Mouse (Mus musculus): Measurements from ENCODE around the gene Nxf1. TPM values are rescaled to one million over a fixed set of nuclear protein-coding genes. Genes with fewer than 3 reads are reported as not detected.
"Not testable (repeated sequence)": the region's sequence is repeated elsewhere in the genome, so short reads cannot be mapped to it uniquely, and the experiment has no call there.

Nxf1 gene
- polyA plus RNA-seq, 1 experiment, result 183 TPM

DNA sequence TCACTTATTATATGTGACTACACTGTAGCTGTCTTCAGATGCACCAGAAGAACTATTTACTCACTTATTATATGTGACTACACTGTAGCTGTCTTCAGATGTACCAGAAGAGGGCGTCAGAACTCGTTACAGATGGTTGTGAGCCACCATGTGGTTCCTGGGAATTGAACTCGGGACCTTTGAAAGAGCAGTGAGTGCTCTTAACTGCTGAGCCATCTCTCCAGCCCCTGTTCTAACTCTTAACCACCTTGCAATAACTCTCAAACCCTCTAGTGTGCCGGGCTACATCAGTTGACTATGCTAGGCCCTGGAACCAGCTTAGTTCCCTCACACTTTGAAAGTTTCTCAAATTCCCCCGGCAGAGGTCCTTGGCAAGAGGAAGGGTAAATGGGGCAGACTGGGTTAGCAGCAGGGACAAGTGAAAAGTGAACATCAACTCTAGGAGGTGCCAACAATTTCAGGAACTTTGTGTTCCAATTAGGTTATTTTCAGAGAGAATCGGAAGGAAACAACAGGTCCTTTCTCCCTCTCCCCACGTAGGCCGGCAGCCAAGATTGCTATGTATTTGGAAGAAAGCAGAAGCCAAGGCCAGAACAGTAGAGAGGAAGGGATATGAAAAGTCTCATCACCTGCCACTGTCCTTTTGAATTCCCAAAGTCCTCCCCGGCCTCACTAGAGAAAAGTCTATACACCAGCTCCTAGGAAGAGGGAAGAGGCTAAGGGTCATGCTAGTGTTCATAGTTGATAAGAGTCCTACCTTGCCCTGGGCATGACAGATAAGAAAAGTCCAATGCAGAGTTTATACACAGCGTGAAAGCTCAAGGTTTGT is 42.0 kb upstream of the Nxf1 start:
- peaks cover 4% of the 10 kb centered on the region; the same call in 1 of the 2 replicates for H3K4me1 ChIP-seq (ENCODE audit: control insufficient read depth, insufficient read depth, low read length)
- TF ChIP-seq POLR2A (IDR thresholded peaks at IDR 0.05; ENCODE audit: low read depth, low read length) (no peak), CTCF (IDR thresholded peaks at IDR 0.05; ENCODE audit: borderline replicate concordance, insufficient read depth, low read length) (no peak)
- H3K4me3 ChIP-seq (ENCODE audit: insufficient read depth, low read length), result no peak overlapping the region
- H3K27ac ChIP-seq (ENCODE audit: insufficient read depth, low read length), result no peak overlapping the region

- TF ChIP-seq CTCF (IDR thresholded peaks at IDR 0.05; ENCODE audit: borderline replicate concordance, insufficient read depth, low read length), result no peak
- no peak for TF ChIP-seq POLR2A (IDR thresholded peaks at IDR 0.05; ENCODE audit: low read depth, low read length)
- Histone ChIP-seq H3K27ac (ENCODE audit: insufficient read depth, low read length) (no peak overlapping the region), H3K4me1 (ENCODE audit: control insufficient read depth, insufficient read depth, low read length) (no peaks in the 10 kb centered on the region), H3K4me3 (ENCODE audit: insufficient read depth, low read length) (no peak overlapping the region)
Measured at GRCm38 (mm10) chr19:8715868-8716766, 40.8 kb upstream of the Nxf1 start.

DNA sequence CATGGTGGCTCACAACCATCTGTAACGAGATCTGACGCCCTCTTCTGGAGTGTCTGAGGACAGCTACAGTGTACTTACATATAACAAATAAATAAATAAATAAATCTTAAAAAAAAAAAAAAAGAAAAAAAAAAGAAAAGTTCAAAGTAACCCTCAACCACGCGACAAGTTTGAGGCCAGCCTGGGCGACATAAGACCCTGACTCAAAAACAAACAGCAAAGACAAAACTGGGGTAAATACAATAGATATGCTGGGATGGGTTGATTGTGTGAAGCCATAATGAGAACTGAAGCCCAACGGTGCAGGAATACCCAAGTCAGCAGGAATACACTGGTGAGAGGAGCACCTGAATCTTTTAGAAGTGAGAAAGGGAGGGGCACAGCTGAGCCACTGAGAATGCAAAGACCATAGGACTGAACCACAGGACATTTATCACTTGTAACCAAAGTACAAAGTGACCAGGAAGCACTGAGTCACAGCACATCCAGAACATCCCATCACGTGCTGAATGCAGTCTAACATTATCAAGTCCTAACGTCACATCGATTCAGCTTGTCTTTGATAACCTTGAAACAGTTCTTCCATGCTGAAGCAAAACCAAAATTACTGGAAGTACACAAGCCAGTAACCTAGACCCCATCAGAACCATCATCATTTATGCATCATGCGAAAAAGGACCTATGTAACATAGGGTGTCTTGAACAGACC is 40.0 kb upstream of the Nxf1 start:
- H3K27ac ChIP-seq (ENCODE audit: insufficient read depth, low read length), result no peak overlapping the region
- TF ChIP-seq CTCF (IDR thresholded peaks at IDR 0.05; ENCODE audit: borderline replicate concordance, insufficient read depth, low read length), result no peak
- no peak for TF ChIP-seq POLR2A (IDR thresholded peaks at IDR 0.05; ENCODE audit: low read depth, low read length)
- no peaks in the 10 kb centered on the region for H3K4me1 ChIP-seq (ENCODE audit: control insufficient read depth, insufficient read depth, low read length)
- no peak overlapping the region for H3K4me3 ChIP-seq (ENCODE audit: insufficient read depth, low read length)

- H3K4me1 ChIP-seq (ENCODE audit: control insufficient read depth, insufficient read depth, low read length), result no peaks in the 10 kb centered on the region
- no peak overlapping the region for H3K27ac ChIP-seq (ENCODE audit: insufficient read depth, low read length)
- no peak overlapping the region for H3K4me3 ChIP-seq (ENCODE audit: insufficient read depth, low read length)
- TF ChIP-seq POLR2A (IDR thresholded peaks at IDR 0.05; ENCODE audit: low read depth, low read length) (no peak), CTCF (IDR thresholded peaks at IDR 0.05; ENCODE audit: borderline replicate concordance, insufficient read depth, low read length) (peak; percentile 31; the same call in 1 of the 2 replicates)
Measured at GRCm38 (mm10) chr19:8718357-8718756, 38.5 kb upstream of the Nxf1 start.

DNA sequence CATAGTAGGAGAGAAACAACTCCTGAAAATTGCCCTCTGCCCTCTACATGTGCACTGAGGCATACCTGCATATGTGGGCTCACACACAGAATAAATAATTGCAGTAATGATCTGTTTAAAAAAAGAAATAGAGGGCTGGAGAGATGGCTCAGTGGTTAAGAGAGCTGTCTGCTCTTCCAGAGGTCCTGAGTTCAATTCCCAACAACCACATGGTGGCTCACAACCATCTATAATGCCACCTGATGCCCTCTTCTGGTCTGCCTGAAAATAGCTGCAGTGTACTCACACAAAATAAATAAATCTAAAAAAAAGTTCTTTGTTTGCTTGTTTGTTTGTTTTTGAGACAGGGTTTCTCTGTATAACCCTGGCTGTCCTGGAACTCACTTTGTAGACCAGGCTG is 37.8 kb upstream of the Nxf1 start:
- not testable (repeated sequence) for H3K27ac ChIP-seq (ENCODE audit: insufficient read depth, low read length); H3K4me3 ChIP-seq (ENCODE audit: insufficient read depth, low read length); H3K4me1 ChIP-seq (ENCODE audit: control insufficient read depth, insufficient read depth, low read length)

DNA sequence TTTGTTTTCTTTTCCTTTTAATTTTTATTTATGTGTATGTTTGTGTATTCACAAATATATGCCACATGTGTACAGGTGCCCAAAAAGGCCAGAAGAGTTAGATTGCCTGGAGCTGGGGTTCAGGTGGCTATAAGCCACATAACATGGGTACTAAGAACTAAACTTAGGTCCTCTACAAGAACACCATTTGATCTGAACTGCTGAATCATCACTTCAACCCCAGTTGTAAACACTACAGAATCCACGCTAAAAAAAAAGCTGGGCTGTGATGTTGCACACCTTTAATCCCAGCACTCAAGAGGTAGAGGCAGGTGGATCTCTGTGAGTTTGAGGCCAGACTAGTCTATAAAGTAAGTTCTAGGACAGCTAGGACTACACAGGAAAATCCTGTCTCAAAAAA is 35.5 kb upstream of the Nxf1 start:
- no peak for TF ChIP-seq CTCF (IDR thresholded peaks at IDR 0.05; ENCODE audit: borderline replicate concordance, insufficient read depth, low read length)
- TF ChIP-seq POLR2A (IDR thresholded peaks at IDR 0.05; ENCODE audit: low read depth, low read length), result no peak
- peak overlapping the region; percentile 95 for H3K4me3 ChIP-seq (ENCODE audit: insufficient read depth, low read length)
- H3K27ac ChIP-seq (ENCODE audit: insufficient read depth, low read length), result peak overlapping the region; percentile 100
- H3K4me1 ChIP-seq (ENCODE audit: control insufficient read depth, insufficient read depth, low read length), result 0 out of 2 replicates have a peak, but pooled peaks cover 2% of the 10 kb centered on the region

GRCm38 (mm10) chr19:8722021-8722420 is 34.9 kb upstream of the Nxf1 start:
- H3K4me1 ChIP-seq (ENCODE audit: control insufficient read depth, insufficient read depth, low read length), result 0 out of 2 replicates have a peak, but pooled peaks cover 2% of the 10 kb centered on the region
- peak overlapping the region; percentile 95 for H3K4me3 ChIP-seq (ENCODE audit: insufficient read depth, low read length)
- TF ChIP-seq POLR2A (IDR thresholded peaks at IDR 0.05; ENCODE audit: low read depth, low read length), result no peak
- TF ChIP-seq CTCF (IDR thresholded peaks at IDR 0.05; ENCODE audit: borderline replicate concordance, insufficient read depth, low read length), result no peak
- H3K27ac ChIP-seq (ENCODE audit: insufficient read depth, low read length), result peak overlapping the region; percentile 100

GRCm38 (mm10) chr19:8722559-8722906 is 34.3 kb upstream of the Nxf1 start:
- peak overlapping the region; percentile 95 for H3K4me3 ChIP-seq (ENCODE audit: insufficient read depth, low read length)
- H3K4me1 ChIP-seq (ENCODE audit: control insufficient read depth, insufficient read depth, low read length), result 0 out of 2 replicates have a peak, but pooled peaks cover 2% of the 10 kb centered on the region
- peak overlapping the region; percentile 100 for H3K27ac ChIP-seq (ENCODE audit: insufficient read depth, low read length)
- no peak for TF ChIP-seq CTCF (IDR thresholded peaks at IDR 0.05; ENCODE audit: borderline replicate concordance, insufficient read depth, low read length)
- TF ChIP-seq POLR2A (IDR thresholded peaks at IDR 0.05; ENCODE audit: low read depth, low read length), result no peak

DNA sequence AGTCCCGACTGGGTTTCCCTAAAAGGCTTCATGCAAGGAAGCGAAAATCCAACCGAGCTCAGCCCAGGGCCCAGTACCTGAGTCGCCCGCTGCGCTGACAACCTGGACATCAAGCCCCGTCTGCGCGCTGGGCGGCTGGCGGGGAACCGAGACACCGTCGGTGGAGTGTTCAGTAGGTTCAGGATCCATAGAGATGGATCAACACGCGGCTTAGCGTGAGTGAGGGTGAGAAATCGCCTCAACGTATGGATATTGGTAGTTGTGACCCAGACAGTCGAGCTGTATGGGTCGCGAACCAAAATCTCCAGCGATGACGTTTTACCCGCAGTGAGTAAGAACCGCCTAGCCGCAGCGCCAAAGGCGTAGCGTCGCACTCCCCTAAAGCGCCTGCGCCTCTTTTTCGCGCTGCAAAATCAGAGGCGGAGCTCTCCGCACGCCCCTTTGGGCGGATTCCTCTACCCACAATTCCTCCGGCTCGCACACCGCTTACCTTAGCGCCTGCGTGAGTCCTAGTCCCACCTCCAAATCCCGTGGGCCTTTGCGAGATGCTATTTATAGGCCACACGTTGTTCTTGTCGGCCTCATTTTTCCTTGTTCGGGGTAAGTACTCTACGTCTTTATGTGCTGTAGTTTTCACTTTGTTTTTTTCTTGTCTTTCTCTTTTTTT is 33.8 kb upstream of the Nxf1 start, which contains the start of gene Slc3a2:
Gene Slc3a2 (minus strand): TSS at position 463 of the 667 bp plus-strand sequence.
- peak within 1 kb of the TSS; percentile 100 for H3K27ac ChIP-seq (ENCODE audit: insufficient read depth, low read length)
- H3K4me1 ChIP-seq (ENCODE audit: control insufficient read depth, insufficient read depth, low read length), result 0 out of 2 replicates have a peak, but pooled peaks cover 2% of the 10 kb centered on the region
- H3K4me3 ChIP-seq (ENCODE audit: insufficient read depth, low read length), result peak within 1 kb of the TSS; percentile 96
- TF ChIP-seq POLR2A (IDR thresholded peaks at IDR 0.05; ENCODE audit: low read depth, low read length) (peak; percentile 83), CTCF (IDR thresholded peaks at IDR 0.05; ENCODE audit: borderline replicate concordance, insufficient read depth, low read length) (no peak)

All from embryonic fibroblast, embryonic 13.5 days (primary cell).